Comparison of ENCODE assay signal across 8 mouse cellular contexts in genomic region chr17:34931735-34932098, GRCm38 (mm10). TPM values are rescaled to one million over a fixed set of nuclear protein-coding genes. Genes with fewer than 3 reads are reported as not detected.
DNase-seq lines count a peak whose midpoint lies in the region; ATAC-seq and TF ChIP-seq lines count a peak whose summit lies in the region.

No protein-coding gene starts in this region.

- H3K9ac ChIP-seq in hindbrain, embryonic 11.5 days (ENCODE audit: low read depth, low read length): peak overlapping the region; percentile 75
- H3K9ac ChIP-seq in liver, embryonic 13.5 days: peak overlapping the region; percentile 82

- peak overlapping the region; percentile 60; the same call in 1 of the 2 replicates for H3K27ac ChIP-seq in cerebellum, adult 2 months (ENCODE audit: insufficient read depth, low read length)
- no peak overlapping the region for H3K27ac ChIP-seq in hindbrain, embryonic 11.5 days (ENCODE audit: low read depth, low read length)
- H3K27ac ChIP-seq in liver, embryonic 13.5 days: peak overlapping the region; percentile 65

- no peaks in the 10 kb centered on the region; the same call in 1 of the 2 replicates for H3K4me1 ChIP-seq in cerebellum, adult 2 months (ENCODE audit: control insufficient read depth, insufficient read depth, low read length)
- 0 out of 2 replicates have a peak, but pooled peaks cover 3% of the 10 kb centered on the region for H3K4me1 ChIP-seq in hindbrain, embryonic 11.5 days (replicated peaks; ENCODE audit: control insufficient read depth, insufficient read depth, low read length)
- peaks cover 53% of the 10 kb centered on the region for H3K4me1 ChIP-seq in liver, embryonic 13.5 days (replicated peaks)

- peak overlapping the region; percentile 84 for H3K4me3 ChIP-seq in cerebellum, adult 2 months (replicated peaks; ENCODE audit: insufficient read depth, low read depth, low read length)
- H3K4me3 ChIP-seq in hindbrain, embryonic 11.5 days (ENCODE audit: low read depth, low read length): peak overlapping the region; percentile 69
- H3K4me3 ChIP-seq in liver, embryonic 13.5 days (replicated peaks): peak overlapping the region; percentile 76

- H3K9me3 ChIP-seq in hindbrain, embryonic 11.5 days (ENCODE audit: control insufficient read depth, low read length): no peaks in the 10 kb centered on the region
- H3K9me3 ChIP-seq in liver, embryonic 13.5 days (replicated peaks): no peaks in the 10 kb centered on the region

- no peak for TF ChIP-seq POLR2A in cerebellum, adult 2 months (IDR thresholded peaks at IDR 0.05; ENCODE audit: borderline replicate concordance, insufficient read depth, low read length)

- 3% methylated on average over 14 of the region's 14 CpGs for WGBS in cerebellum, adult 2 months
- WGBS in hindbrain, embryonic 11.5 days: 19% methylated on average over 14 of the region's 14 CpGs
- 19% methylated on average over 14 of the region's 14 CpGs for WGBS in liver, embryonic 13.5 days (ENCODE audit: insufficient replicate concordance)

- DNase-seq in cerebellum, adult 2 months: peak; percentile 62 to 68
- DNase-seq in cerebellum, adult 11 months: no peak
- DNase-seq in B cell, adult 2 months: peak; percentile 57 to 58
- DNase-seq in cerebellum, postnatal 10 days: peak; percentile 60 to 62
- no peak for DNase-seq in hindbrain, embryonic 11.5 days (ENCODE audit: low spot score)
- DNase-seq in liver, embryonic 13.5 days: no peak
- peak; percentile 43 for DNase-seq in right cerebral cortex, postnatal 14 days

- no peak for TF ChIP-seq CTCF in cerebellum, adult 2 months (IDR thresholded peaks at IDR 0.05; ENCODE audit: borderline replicate concordance, insufficient read depth, low read depth, low read length)

- peak overlapping the region; percentile 93 for H3K4me2 ChIP-seq in hindbrain, embryonic 11.5 days (replicated peaks; ENCODE audit: low read depth, low read length)
- H3K4me2 ChIP-seq in liver, embryonic 13.5 days: peak overlapping the region; percentile 97

- no peaks in the 10 kb centered on the region for H3K36me3 ChIP-seq in hindbrain, embryonic 11.5 days (ENCODE audit: control insufficient read depth, insufficient read depth, low read length)
- H3K36me3 ChIP-seq in liver, embryonic 13.5 days: peaks cover 6% of the 10 kb centered on the region; the same call in 1 of the 2 replicates

- no peaks in the 10 kb centered on the region for H3K27me3 ChIP-seq in cerebellum, adult 2 months (ENCODE audit: control insufficient read depth, insufficient read depth, low read length)
- H3K27me3 ChIP-seq in hindbrain, embryonic 11.5 days (ENCODE audit: control insufficient read depth, insufficient read depth, low read length): no peaks in the 10 kb centered on the region
- no peaks in the 10 kb centered on the region for H3K27me3 ChIP-seq in liver, embryonic 13.5 days

- ATAC-seq in hindbrain, embryonic 11.5 days (ENCODE audit: low FRiP score): peak; percentile 56; the same call in 1 of the 2 replicates
- ATAC-seq in liver, embryonic 13.5 days (ENCODE audit: low read depth): no peak; the same call in 1 of the 2 replicates
- no peak for ATAC-seq in monocyte, adult 5-6 weeks (replicated peaks; ENCODE audit: insufficient number of reproducible peaks, low FRiP score, low TSS enrichment, poor library complexity, severe bottlenecking)

RNA-seq across cellular contexts. Expression of gene Neu1, which starts 0.7 kb away (rescaled TPM):
- 58.7 and 60.9 TPM in 2 replicates for polyA plus RNA-seq in cerebellum, adult 2 months (2012; rRNA removed)
- 12.9 and 14.5 TPM in 2 replicates for polyA plus RNA-seq in hindbrain, embryonic 11.5 days (2014; fragmentation: Nextera tagmentation; extraction: Ambion mirVana)
- 14.2 and 15.2 TPM in 2 replicates for polyA plus RNA-seq in liver, embryonic 13.5 days (2015; fragmentation: Nextera tagmentation; extraction: Ambion mirVana)
- total RNA-seq in monocyte, adult 5-6 weeks (2017): 29.6 to 39.9 TPM (median 37.2 TPM) in 3 replicates

RNA-seq across cellular contexts. Expression of gene Slc44a4, which starts 17.5 kb away (rescaled TPM):
- 0.05 TPM in 1 of 2 replicates, not detected in the other for polyA plus RNA-seq in cerebellum, adult 2 months (2012; rRNA removed)
- polyA plus RNA-seq in hindbrain, embryonic 11.5 days (2014; fragmentation: Nextera tagmentation; extraction: Ambion mirVana): 0.12 and 0.29 TPM in 2 replicates
- polyA plus RNA-seq in liver, embryonic 13.5 days (2015; fragmentation: Nextera tagmentation; extraction: Ambion mirVana): 1.5 TPM in 2 replicates
- not detected in 3 replicates for total RNA-seq in monocyte, adult 5-6 weeks (2017)

RNA-seq across cellular contexts. Expression of gene Hspa1b, which starts 27.3 kb away (rescaled TPM):
- 4.6 and 9.2 TPM in 2 replicates for polyA plus RNA-seq in cerebellum, adult 2 months (2012; rRNA removed)
- 0.15 TPM in 1 of 2 replicates, not detected in the other for polyA plus RNA-seq in hindbrain, embryonic 11.5 days (2014; fragmentation: Nextera tagmentation; extraction: Ambion mirVana)
- 0.07 and 0.15 TPM in 2 replicates for polyA plus RNA-seq in liver, embryonic 13.5 days (2015; fragmentation: Nextera tagmentation; extraction: Ambion mirVana)
- 12.5 to 375 TPM (median 15.8 TPM) in 3 replicates for total RNA-seq in monocyte, adult 5-6 weeks (2017)

RNA-seq across cellular contexts. Expression of gene Ehmt2, which starts 33.4 kb away (rescaled TPM):
- polyA plus RNA-seq in cerebellum, adult 2 months (2012; rRNA removed): 174 and 182 TPM in 2 replicates
- polyA plus RNA-seq in hindbrain, embryonic 11.5 days (2014; fragmentation: Nextera tagmentation; extraction: Ambion mirVana): 57.4 and 70.1 TPM in 2 replicates
- polyA plus RNA-seq in liver, embryonic 13.5 days (2015; fragmentation: Nextera tagmentation; extraction: Ambion mirVana): 16.8 and 17.7 TPM in 2 replicates
- total RNA-seq in monocyte, adult 5-6 weeks (2017): 92.4 to 105 TPM (median 102 TPM) in 3 replicates

RNA-seq across cellular contexts. Expression of gene C2, which starts 33.7 kb away (rescaled TPM):
- polyA plus RNA-seq in cerebellum, adult 2 months (2012; rRNA removed): 2.3 and 2.9 TPM in 2 replicates
- 0.64 and 1.2 TPM in 2 replicates for polyA plus RNA-seq in hindbrain, embryonic 11.5 days (2014; fragmentation: Nextera tagmentation; extraction: Ambion mirVana)
- polyA plus RNA-seq in liver, embryonic 13.5 days (2015; fragmentation: Nextera tagmentation; extraction: Ambion mirVana): 11.1 and 11.7 TPM in 2 replicates
- total RNA-seq in monocyte, adult 5-6 weeks (2017): not detected in 3 replicates

Comparison
In these comparisons a context has a peak if more than half of its experiments do, and no peak if none do; other contexts are left out.
1. DNase-seq: peak in cerebellum, adult 2 months (2 of 2), B cell, adult 2 months (2 of 2), cerebellum, postnatal 10 days (2 of 2) and right cerebral cortex, postnatal 14 days (single experiment); none in cerebellum, adult 11 months (single experiment), hindbrain, embryonic 11.5 days (single experiment) and liver, embryonic 13.5 days (single experiment).
2. Peak in every context shown above with its lines, with median percentiles within 50 percentile points of each other: H3K4me3 ChIP-seq.